Mouse (Mus musculus): Measurements from ENCODE around the gene Pak1.
"Not testable (repeated sequence)": the region's sequence is repeated elsewhere in the genome, so short reads cannot be mapped to it uniquely, and the experiment has no call there.

Gene Pak1

DNA sequence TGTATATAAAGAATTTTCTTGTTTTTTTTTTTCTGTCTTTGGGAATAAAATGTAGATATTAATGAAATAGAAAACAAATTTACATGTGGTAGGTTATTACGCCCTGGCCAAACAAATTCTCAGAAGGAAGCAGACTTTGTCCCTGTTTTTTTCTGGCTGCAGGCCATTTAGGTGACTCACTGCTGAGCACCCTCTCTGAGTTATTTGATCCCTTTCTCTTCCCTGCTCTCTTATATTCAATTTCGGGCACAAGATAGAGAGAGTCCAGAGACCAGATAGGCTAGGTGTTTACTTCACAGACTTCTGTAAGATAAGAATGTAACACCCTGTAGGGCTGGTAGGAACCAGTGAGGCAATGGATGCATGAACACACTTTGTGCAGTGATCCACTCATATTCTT is 57.2 kb downstream of the Pak1 start:
- in situ Hi-C loops (cut with MboI, MseI) = no loop called here

DNA sequence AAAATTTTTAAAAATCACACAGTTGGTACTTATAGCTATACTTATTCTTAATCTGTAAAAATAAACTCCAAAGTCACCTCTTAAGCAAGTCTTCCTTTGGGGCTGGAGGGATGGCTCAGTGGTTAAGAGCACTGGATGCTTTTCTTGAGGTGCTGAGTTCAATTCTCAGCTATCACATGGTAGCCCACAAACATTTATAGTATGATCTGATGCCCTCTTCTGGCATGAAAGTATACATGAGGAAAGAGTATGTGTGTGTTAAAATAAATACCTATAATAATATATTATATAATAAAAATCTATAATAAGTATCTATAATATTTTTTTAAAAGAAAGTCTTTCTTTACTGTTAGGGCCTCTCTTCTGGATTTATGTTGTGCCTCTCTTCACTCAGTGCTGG is 58.2 kb downstream of the Pak1 start:
- in situ Hi-C loops (cut with MboI, MseI) = no loop called here

DNA sequence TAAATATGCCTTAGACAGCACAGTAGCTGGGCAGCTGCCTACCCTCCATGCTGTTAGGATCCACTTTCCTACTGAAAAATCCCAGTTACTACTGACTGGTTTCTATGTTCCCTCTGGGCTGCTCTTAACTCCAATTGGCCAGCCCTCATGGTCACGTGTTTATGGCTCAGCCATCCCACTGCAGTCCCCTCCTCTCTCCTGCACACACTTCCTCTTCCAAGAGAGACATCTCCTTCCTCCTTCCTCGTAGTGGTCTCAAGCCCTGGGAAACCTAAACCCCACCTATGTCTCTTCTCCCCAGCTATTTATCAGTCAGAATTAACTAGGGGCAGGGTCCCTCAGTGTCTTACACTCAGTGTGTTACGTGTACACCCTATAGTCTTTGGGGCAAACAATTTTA is 61.2 kb downstream of the Pak1 start:
- in situ Hi-C loops (cut with MboI, MseI) = not testable (repeated sequence)

DNA sequence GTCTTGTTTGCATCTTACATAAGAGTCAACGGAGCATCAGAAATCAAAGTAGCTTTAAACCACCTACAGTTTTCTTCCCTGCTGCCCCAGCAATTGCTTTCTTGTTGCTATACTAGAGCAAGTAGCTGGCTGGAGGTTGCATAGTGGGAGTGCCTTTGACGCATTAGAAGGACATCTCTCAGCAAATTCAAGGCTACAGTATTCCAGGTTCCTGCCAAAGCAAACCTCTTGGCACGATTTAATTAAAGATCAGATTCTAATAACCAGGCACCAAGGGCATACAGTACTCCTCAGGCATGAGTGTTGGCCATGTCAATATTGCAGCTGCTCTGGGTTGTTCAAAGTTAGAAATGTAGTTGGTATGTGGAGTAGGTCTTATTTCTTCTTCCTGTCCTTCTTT is 62.0 kb downstream of the Pak1 start:
- in situ Hi-C loops (cut with MboI, MseI) = no loop called here

DNA sequence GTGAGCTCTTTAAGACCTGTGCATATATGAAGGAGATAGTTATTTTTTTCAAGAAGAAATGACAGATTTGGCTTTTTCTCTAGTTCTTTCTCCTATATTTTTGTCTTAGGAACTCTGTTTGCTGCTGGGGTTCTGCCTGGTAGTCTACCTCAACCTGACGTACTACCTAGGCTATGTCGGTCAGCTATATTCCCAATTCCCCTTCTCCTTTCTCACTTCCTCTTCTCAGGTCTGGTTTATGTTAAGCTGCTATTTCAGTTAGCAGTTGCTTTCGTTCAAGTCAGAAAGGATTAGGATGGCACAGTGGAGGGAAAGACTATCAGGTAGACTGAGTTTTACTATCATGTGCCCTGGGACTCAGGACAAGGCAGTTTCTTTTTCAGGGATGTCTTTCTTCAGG is 75.2 kb downstream of the Pak1 start:
- in situ Hi-C loops (cut with MboI, MseI) = no loop called here

DNA sequence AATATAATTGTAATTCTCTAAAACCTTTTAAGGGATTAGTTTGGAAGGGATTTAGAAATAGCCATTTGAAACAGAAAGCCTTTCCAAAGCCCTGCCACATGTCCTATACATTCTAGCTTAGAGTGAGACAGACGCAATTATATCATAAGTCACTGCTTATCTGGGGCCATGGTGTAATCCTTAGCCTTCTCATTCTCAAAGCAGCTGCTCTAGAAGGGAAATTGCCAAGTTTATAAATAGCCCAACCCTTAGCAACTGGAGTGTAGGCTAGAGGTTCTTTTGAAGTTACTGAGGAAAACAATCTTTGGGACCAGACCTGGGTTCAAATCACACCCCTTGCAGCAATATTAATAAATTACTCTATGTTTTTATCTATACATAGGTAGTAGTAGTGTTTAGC is 76.2 kb downstream of the Pak1 start:
- in situ Hi-C loops (cut with MboI, MseI) = no loop called here

DNA sequence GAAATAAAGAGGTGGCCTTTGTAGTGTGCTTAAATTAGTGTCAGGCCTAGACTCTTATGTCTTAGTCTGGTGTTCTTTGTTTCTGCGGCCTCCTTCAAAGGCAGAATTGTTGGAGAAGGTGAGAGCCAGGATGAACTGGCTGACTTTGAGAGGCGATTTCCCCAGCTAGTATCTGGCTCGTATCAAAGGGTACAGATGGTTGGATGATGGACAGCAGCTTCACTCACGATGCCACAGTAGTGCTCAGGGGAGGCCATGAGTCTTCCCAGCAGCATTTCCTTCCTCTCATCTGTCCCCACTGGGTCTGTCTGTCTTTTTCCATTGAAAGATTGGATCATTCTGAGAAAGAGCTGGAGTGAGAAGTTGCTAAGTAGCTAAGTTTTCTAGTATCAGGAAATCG is 79.5 kb downstream of the Pak1 start:
- in situ Hi-C loops (cut with MboI, MseI) = no loop called here

DNA sequence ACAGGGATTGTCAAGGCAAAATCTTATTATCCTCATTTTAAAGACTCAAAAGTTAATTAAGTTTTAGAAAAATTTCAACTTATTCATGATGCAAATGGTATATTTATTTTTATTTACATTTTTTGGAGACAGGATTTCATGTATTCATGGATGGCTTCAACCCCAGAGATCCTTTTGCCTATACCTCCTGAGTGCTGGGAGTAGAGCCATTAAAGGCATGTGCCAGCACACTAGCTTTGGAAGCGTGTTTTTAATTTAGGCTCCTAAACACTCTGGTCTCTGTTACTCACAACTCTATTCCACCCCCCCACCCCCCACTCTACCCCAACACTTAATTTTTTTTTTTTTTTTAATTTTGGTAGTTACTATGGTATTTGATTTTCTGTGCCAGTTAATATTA is 80.4 kb downstream of the Pak1 start:
- in situ Hi-C loops (cut with MboI, MseI) = no loop called here

DNA sequence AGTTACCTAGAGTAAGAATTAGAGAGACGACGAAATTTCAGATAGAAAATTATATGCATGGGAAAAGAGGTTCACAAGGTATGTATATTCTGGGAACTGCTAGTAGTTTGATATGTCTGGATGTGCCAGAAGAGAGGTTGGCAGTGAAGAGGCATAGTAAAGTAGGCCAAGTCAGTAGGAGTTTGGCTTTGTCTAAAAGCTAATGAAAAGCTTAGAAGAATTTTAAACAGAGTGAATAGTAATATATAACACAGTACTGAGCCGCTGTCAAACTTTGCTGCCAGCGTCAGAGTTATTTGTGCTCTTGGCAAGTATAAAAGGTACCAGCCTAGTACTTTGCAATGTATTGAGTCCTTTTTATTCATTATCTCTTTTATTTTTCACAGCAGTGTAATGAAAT is 84.1 kb downstream of the Pak1 start:
- in situ Hi-C loops (cut with MboI, MseI) = no loop called here

DNA sequence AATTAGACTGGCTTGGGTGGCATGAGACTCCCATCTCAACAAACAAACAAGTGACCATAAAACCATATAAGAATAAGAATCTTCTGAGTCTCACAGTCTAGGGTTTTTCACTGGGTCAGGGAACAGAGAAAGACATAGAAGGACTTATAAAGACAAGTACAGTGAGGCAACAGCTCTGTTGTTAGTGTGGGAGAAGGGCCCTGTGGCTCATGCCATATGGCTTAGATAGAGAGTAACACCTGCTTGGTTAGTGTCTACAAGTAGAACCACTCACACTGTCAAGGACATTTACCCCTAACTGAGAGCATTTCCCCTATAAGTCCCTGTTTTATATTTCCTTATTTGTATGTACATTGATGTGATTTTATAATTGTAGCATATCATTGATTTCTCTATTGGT is 85.0 kb downstream of the Pak1 start:
- in situ Hi-C loops (cut with MboI, MseI) = no loop called here

DNA sequence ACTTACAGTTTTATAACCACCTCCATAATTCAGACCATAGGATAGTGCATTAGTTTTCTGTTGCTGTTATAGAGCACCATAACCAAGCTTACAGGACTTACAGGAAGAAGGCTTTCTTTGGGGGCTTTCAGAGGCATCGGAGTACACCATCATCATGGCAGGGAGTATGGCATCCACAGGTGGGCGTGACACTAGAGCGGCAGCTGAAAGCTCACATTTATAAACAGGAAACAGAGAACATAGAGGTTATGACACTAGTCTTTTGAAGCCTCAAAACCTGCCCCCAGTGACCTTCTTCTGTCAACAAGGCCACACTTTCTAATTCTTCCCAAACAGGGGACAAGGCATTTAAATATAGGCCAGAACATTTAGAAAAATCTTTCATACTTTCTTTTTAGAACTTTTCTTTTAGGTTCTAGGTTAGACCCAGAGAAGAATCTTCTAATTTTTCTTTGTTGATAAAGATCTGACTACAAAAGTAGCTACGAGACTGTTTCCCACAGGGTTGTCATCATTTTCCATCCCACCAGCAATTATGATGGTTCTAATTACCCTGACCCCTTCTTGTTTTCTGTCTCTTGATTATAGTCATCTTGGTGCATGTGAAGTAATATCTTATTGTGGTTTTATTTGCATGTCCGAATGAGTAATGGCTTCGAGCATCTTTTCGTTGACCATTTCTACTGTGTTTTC is 89.7 kb downstream of the Pak1 start:
- in situ Hi-C loops (cut with MboI, MseI) = no loop called here

DNA sequence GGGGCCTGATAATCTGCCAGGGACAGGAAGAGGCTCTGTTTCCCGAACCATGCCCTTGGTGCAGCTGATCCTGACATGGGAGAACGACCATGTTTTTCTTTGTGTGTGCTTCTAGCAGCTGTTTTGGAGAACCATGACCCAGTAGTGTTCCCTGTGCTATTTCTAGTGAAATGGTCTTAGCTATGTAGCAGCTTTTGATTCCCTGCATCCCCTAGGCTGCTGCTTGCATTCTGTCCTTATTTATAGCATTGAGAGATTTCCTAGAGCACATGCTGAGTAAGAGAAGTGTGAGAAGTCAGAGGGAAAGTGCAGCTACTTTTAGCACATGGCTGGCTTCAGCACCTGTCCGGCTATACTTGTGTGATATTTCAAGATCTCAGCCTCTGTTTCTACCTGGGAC is 123.3 kb downstream of the Pak1 start:
- in situ Hi-C loops (cut with MboI, MseI) = no loop called here

DNA sequence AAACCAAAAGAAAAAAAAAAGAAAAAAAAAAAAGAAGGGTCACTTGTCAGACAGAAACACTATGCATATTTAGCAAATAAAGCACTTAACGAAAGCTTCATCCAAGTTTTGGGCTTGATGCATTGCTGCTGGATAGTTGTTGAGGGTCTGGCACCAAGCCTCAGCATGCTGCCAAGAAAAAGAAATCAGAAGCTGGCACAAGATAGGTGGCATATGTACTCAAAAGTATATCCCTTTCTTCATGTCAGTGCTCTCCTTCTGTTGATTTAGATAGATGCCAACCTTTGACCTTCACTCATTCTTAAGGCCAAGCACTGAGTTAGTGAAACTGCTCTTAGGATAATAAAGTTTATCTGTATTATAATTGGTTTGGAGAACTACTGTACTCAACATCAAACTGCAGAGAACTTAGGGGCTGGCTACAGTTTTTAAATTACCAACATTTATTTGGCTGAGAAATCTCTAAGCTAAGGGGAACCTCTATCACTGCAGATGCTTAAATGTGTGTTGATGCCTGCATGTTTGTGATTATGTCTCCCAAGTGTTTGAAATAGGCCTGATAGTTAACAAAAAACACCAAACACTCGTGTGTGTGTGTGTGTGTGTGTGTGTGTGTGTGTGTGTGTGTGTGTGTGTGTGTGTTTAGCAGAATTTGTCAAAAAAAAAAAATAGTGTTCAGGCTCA is 126.6 kb downstream of the Pak1 start:
- in situ Hi-C loops (cut with MboI, MseI) = no loop called here

DNA sequence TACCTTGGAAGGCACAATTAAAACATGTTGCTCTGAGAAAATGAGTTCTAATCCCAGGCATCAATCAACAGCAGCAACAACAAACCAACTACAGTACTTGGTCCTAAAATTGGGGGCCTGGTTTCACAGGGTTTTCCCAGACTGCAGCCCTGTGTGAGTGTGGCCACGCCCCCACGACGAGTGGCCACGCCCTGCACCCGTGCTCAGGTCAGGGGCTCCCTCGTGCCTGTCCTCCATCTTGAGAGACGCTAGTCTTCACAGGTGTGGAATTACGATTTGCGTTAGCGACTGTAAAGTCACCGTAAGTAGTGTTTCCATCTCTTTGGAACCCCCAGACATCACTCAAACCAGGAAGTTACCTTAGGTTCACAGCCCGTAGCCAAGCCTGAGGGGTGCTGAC is 131.4 kb downstream of the Pak1 start, which contains the start of gene Gdpd4:
TSS of gene Gdpd4 (plus strand) at position 214 of the 400 bp plus-strand sequence.
- in situ Hi-C loops (cut with MboI, MseI) = no loop called here

DNA sequence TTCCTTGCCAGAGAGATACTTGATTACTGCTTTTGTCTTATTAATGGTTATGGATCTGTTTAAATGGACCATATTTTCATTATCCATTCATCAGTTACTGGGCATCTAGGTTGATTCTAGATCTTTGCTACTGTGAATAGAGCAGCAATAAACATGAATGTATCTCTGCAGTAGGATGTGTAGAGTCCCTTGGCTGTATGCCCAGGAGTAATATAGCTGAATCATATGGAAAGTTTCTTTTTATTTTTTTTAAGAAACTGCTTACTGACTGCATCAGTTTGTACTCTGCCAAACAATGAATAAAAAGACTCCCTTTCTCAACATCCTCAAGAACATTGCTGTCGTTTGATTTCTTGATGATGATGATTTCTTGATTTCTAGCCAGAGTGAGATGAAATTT is 137.5 kb downstream of the Pak1 start:
- in situ Hi-C loops (cut with MboI, MseI) = no loop called here

DNA sequence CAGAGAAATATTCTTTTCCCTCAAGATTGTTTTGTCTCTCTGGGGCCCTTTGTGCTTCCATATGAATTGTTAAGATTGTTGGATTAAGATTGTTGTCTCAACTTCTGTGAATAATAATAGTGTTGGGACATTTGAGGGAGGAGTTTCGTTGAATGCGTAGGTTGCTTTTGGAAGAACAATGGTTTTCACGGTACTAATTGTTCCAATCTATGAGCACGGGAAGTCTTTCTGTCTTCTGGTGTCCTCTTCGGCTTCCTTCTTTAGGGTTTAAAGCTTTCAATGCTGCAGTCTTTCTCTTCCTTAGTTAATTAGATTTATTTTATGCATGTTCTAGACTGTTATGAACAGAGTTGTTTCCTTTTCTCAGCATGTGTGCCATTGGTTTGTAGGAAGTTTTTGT is 138.6 kb downstream of the Pak1 start:
- in situ Hi-C loops (cut with MboI, MseI) = no loop called here

DNA sequence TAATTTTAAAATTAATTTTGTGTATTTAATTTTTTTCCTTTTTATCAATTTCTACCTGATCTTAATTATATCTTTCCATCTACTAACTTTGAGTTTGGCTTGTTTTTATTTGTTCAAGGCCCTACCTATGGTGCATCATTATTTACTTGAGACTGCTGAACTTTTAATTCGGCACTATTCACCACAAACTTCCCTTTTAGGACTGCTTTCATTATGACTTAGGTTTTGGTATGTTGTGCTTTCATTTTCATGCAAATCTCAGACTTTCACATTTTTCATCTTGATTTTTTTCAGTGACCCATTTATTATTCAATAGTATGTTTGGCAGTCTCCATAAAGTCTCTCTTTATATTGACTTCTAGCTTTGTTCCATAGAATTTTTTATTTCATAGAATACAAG is 156.1 kb downstream of the Pak1 start:
- in situ Hi-C loops (cut with MboI, MseI) = no loop called here

Measured in T-helper 1 cell (primary cell).